Mouse (Mus musculus) liver, embryonic 14.5 days (tissue): ENCODE data around the gene Syne4.

Experiments
- CTCF ChIP-seq: IDR thresholded peaks from 2 replicates; pipeline ENCODE4 v1.5.1; 2016; ENCODE audit warnings: antibody characterized with exemption, low read depth, control low read depth
- EP300 ChIP-seq: IDR thresholded peaks from 2 replicates; pipeline ENCODE4 v1.6.1; 2016; ENCODE audit warnings: antibody characterized with exemption, low read depth

DNA sequence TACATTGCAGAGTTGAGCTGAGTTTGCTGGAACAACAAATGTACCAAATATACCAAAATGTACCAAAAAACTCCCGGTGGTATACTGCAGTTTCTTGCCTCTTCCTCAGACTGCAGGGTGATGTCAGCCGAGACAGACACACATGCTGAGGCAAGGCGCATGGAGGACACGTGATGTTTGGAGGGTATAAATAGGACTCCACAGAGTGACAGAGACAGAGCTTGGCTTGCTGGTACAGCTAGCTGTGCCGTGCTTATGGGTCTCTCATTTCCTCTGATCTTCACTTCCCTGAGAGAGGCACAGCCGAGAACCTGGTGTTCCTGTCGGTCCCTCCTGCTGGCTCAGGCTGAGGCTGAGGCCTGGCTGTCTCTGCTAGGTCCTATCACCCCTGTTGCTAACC lies 31.9 kb upstream of the Syne4 start:
- no peak for TF ChIP-seq CTCF
- TF ChIP-seq EP300: no peak
